Mouse (Mus musculus) lung, adult 2 months (tissue): ENCODE results near the gene Usp6nl. TPM values are rescaled to one million over a fixed set of nuclear protein-coding genes. Genes with fewer than 3 reads are reported as not detected.
A peak's percentile ranks its signal among the peaks of the same experiment; 100 is the strongest.

Experiments used
- DNase-seq: peaks from one replicate; pipeline ENCODE4 v3.0.0; 2022
- H3K4me1 ChIP-seq: fragments of 200-500 bp; 2 replicates; pipeline ENCODE4 v1.6.1; 2011; ENCODE audit warnings: low read length; ENCODE audit not compliant: control insufficient read depth, insufficient read depth
- H3K4me3 ChIP-seq: fragments of 200-500 bp; replicated peaks from 2 replicates; pipeline ENCODE3; 2011; ENCODE audit warnings: low read depth, mild to moderate bottlenecking, control low read depth, low read length; ENCODE audit errors: extremely low read depth
- CTCF ChIP-seq: fragments of 200-500 bp; IDR thresholded peaks from 2 replicates; pipeline ENCODE4 v1.5.1; 2011; ENCODE audit warnings: mild to moderate bottlenecking, low read length, control low read depth; ENCODE audit not compliant: insufficient read depth
- POLR2A ChIP-seq: fragments of 200-500 bp; IDR thresholded peaks from 2 replicates; pipeline ENCODE4 v1.6.1; 2011; ENCODE audit warnings: low read depth, mild to moderate bottlenecking, control low read depth, low read length, borderline replicate concordance; ENCODE audit errors: extremely low read depth
- WGBS: fragments of 180-500 bp; shearing (Covaris S2); methylation state at CpG from one replicate; pipeline ENCODE4 v1.1.7; 2018; 5-methylcytosine and 5-hydroxymethylcytosine counted together
- polyA plus RNA-seq: library from polyadenylated mRNA; depleted of rRNA; stranded (reverse); fragments of >200 nt; gene quantifications from 2 replicates; pipeline ENCODE4 v1.2.3, GENCODE M21; 2012

Usp6nl gene
- polyA plus RNA-seq, 1 experiment, result 19.9 TPM

DNA sequence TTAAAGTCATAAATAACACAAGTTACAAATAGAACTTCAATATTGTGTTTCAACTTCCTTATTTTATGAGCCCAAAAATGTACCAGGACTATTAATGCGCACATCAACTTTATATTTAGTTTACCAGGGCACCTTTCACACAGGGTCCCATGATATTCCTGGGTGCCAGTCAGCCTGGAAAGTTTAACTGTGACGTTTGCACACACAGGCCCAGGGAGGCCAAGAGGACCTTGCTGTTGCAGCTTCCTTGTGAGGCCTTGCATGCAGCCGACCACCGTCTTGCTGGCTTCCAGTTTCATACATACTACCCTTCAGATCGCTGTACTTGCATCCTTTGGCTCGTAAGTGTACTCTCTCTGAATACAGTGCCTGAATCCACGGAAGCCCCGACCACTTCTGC, 8.3 kb downstream of the Usp6nl start:
- no peak for TF ChIP-seq CTCF
- TF ChIP-seq POLR2A, result no peak
- WGBS, result 61% methylated on average over 8 of the region's 8 CpGs
- DNase-seq, result no peak

GRCm38 (mm10) chr2:6331324-6332137, 9.1 kb downstream of the Usp6nl start:
- 41% methylated on average over 7 of the region's 7 CpGs for WGBS
- DNase-seq, result no peak

More for the DNA sequence above, 8.3 kb downstream of the Usp6nl start:
- H3K4me3 ChIP-seq, result no peak overlapping the region
- peaks cover 18% of the 10 kb centered on the region for H3K4me1 ChIP-seq

DNA sequence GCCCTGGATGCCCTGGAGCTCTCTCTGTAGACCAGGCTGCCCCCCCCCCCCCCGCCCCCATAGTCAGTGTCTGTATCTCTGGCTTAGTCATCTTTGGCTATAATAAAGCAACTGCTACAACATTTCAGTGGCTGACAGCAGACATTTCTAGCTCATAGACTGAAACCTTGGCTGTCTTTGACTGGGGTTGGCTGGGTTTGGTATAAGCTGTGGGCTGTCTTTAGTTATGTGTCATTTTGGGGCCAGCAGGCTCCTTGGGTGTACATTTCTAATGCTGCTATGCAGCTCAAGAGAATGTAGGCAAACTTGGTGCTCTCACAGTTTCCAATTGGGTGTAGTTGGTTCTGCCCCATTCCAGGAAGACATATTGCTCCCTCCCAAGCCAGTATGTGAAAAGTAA, 11.1 kb downstream of the Usp6nl start:
- no peak for DNase-seq
- no peak overlapping the region for H3K4me3 ChIP-seq
- 85% methylated on average over 1 of the region's 1 CpGs for WGBS

More at GRCm38 (mm10) chr2:6331324-6332137, 9.1 kb downstream of the Usp6nl start:
- TF ChIP-seq CTCF, result no peak
- TF ChIP-seq POLR2A, result no peak
- Histone ChIP-seq H3K4me3 (no peak overlapping the region), H3K4me1 (peaks cover 18% of the 10 kb centered on the region)

GRCm38 (mm10) chr2:6334011-6334410, 11.5 kb downstream of the Usp6nl start:
- Histone ChIP-seq H3K4me1 (peaks cover 24% of the 10 kb centered on the region), H3K4me3 (no peak overlapping the region)
- TF ChIP-seq POLR2A, result no peak
- TF ChIP-seq CTCF, result no peak
- DNase-seq, result no peak
- 91% methylated on average over 6 of the region's 6 CpGs for whole genome bisulfite sequencing

More for the DNA sequence above, 11.1 kb downstream of the Usp6nl start:
- TF ChIP-seq POLR2A (no peak), CTCF (no peak)
- H3K4me1 ChIP-seq, result peaks cover 24% of the 10 kb centered on the region

- H3K4me1 ChIP-seq, result peaks cover 21% of the 10 kb centered on the region
- WGBS, result 57% methylated on average over 14 of the region's 14 CpGs
- H3K4me3 ChIP-seq, result no peak overlapping the region
- no peak for DNase-seq
- TF ChIP-seq CTCF (no peak), POLR2A (no peak)
Observed at GRCm38 (mm10) chr2:6335032-6335735, 12.7 kb downstream of the Usp6nl start.

GRCm38 (mm10) chr2:6336013-6336412, 13.5 kb downstream of the Usp6nl start:
- no peak for DNase-seq
- 95% methylated on average over 1 of the region's 1 CpGs for WGBS
- H3K4me1 ChIP-seq, result peaks cover 21% of the 10 kb centered on the region
- no peak overlapping the region for H3K4me3 ChIP-seq
- TF ChIP-seq CTCF (no peak), POLR2A (no peak)

DNA sequence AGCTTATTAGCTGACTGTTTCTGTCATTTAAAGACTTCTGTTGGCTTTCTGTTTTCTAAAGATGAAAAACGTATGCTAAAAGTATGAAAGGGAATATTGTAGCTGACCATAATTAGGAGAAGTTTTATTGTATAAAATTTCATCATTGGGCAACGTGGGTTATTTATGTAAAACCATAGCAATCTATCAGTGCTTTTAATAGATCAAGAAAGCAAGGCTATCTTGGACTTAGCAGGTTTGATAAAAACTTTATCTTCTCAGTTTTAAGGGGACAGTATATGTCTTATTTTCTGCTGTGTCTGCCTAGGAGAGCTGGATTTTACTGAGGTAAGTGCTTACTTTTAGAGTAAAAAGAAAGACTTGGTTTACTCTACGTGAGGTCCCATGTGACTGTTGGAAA, 14.2 kb downstream of the Usp6nl start:
- H3K4me3 ChIP-seq, result no peak overlapping the region
- no peak for DNase-seq
- H3K4me1 ChIP-seq, result peaks cover 19% of the 10 kb centered on the region
- 82% methylated on average over 3 of the region's 3 CpGs for WGBS
- TF ChIP-seq POLR2A (no peak), CTCF (no peak)

GRCm38 (mm10) chr2:6337436-6337835, 15.0 kb downstream of the Usp6nl start:
- TF ChIP-seq POLR2A (no peak), CTCF (no peak)
- WGBS, result 50% methylated on average over 2 of the region's 2 CpGs
- Histone ChIP-seq H3K4me1 (peaks cover 15% of the 10 kb centered on the region), H3K4me3 (no peak overlapping the region)
- DNase-seq, result no peak

- 37% methylated on average over 9 of the region's 9 CpGs for WGBS
- TF ChIP-seq POLR2A (no peak), CTCF (no peak)
- H3K4me1 ChIP-seq, result peaks cover 15% of the 10 kb centered on the region
- no peak overlapping the region for H3K4me3 ChIP-seq
- peak; percentile 51 for DNase-seq
Observed at GRCm38 (mm10) chr2:6338031-6338629, 15.7 kb downstream of the Usp6nl start.

DNA sequence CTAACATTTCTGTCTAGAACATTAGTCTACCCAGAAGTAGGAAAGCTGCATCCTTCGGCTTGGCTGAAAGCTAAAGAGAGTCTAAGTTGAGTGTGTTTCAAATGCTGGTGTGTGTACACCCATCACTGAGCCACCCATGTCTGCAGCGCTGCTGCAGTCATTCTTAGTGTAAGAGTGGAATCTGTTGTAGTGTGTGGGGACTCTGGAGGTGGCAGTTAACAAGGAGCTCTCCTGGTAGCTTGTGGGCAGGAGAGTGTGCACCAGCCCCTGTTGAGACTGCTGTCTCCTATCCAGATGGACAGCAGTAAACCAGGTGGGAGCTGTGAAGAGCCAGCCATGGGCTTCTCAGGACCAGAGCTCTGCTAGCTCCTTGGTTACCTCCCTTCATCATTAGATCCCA, 18.0 kb downstream of the Usp6nl start:
- H3K4me3 ChIP-seq, result no peak overlapping the region
- TF ChIP-seq POLR2A (no peak), CTCF (no peak)
- DNase-seq, result no peak
- WGBS, result 96% methylated on average over 2 of the region's 2 CpGs
- peaks cover 7% of the 10 kb centered on the region for H3K4me1 ChIP-seq
